ENCODE assay signal across 24 mouse cellular contexts in genomic region chr1:73381578-73381977, GRCm38 (mm10).
"Had no signal": no experiment of that assay in that cellular context is flagged by ENCODE, and none has a peak within 500 bp of the region (broad histone marks: within the 10 kb centered on the region; RNA-seq: fewer than 3 reads in every experiment).

No protein-coding gene starts in this region.

- H3K36me3 ChIP-seq: limb, embryonic 13.5 days; liver, embryonic 12.5 days; liver, embryonic 15.5 days; lung, embryonic 15.5 days; midbrain, embryonic 10.5 days; midbrain, embryonic 13.5 days; neural tube, embryonic 15.5 days had no signal

- H3K9me3 ChIP-seq: limb, embryonic 13.5 days; liver, embryonic 12.5 days; liver, embryonic 15.5 days; lung, embryonic 15.5 days; midbrain, embryonic 10.5 days; midbrain, embryonic 13.5 days; neural tube, embryonic 15.5 days had no signal

- H3K27me3 ChIP-seq: limb, embryonic 13.5 days; liver, embryonic 12.5 days; liver, embryonic 15.5 days; lung, embryonic 15.5 days; megakaryocyte, embryonic 14.5 days; midbrain, embryonic 13.5 days; neural tube, embryonic 15.5 days had no signal

- ATAC-seq: inflammation-experienced regulatory T-cells, adult 6 months; liver, embryonic 12.5 days; midbrain, embryonic 13.5 days; midbrain, embryonic 16.5 days had no signal

- H3K4me2 ChIP-seq: limb, embryonic 13.5 days; liver, embryonic 12.5 days; liver, embryonic 15.5 days; lung, embryonic 15.5 days; midbrain, embryonic 13.5 days; neural tube, embryonic 15.5 days had no signal

- H3K4me3 ChIP-seq: layer of hippocampus, adult 2 months; limb, embryonic 13.5 days; liver, embryonic 12.5 days; liver, embryonic 15.5 days; lung, embryonic 15.5 days; megakaryocyte, embryonic 14.5 days; midbrain, embryonic 10.5 days; midbrain, embryonic 13.5 days; myocyte; neural tube, embryonic 15.5 days had no signal

- H3K9ac ChIP-seq: limb, embryonic 13.5 days; liver, embryonic 12.5 days; liver, embryonic 15.5 days; lung, embryonic 15.5 days; midbrain, embryonic 13.5 days; neural tube, embryonic 15.5 days had no signal

- H3K27ac ChIP-seq: layer of hippocampus, adult 2 months; limb, embryonic 13.5 days; liver, embryonic 12.5 days; liver, embryonic 15.5 days; lung, embryonic 15.5 days; midbrain, embryonic 10.5 days; midbrain, embryonic 13.5 days; neural tube, embryonic 15.5 days had no signal

- DNase-seq: kidney, adult 2 months; kidney, postnatal 25 days; layer of hippocampus, adult 9-11 months; liver; lung, adult 18-20 months; lung, postnatal 10 days; lung, postnatal 36 days; right cerebral cortex, adult 18-20 months; right cerebral cortex, postnatal 14 days; right cerebral cortex, postnatal 4 days; thymus, adult 18-20 months; thymus, postnatal 36 days had no signal

- H3K4me1 ChIP-seq: liver, embryonic 12.5 days; liver, embryonic 15.5 days; lung, embryonic 15.5 days; megakaryocyte, embryonic 14.5 days; midbrain, embryonic 10.5 days; midbrain, embryonic 13.5 days; neural tube, embryonic 15.5 days had no signal
